Mouse (Mus musculus) erythroblast, embryonic 14.5 days (primary cell): ENCODE data around the gene Ccdc170.
"Not testable (repeated sequence)": the region's sequence is repeated elsewhere in the genome, so short reads cannot be mapped to it uniquely, and the experiment has no call there.

Experiments used
- GATA1 ChIP-seq: IDR thresholded peaks from 2 replicates; pipeline ENCODE4 v1.6.1; 2012; ENCODE audit warnings: low read length, inconsistent platforms, mixed read lengths
- TAL1 ChIP-seq: IDR thresholded peaks from 3 replicates; pipeline ENCODE4 v1.6.1; 2012; ENCODE audit warnings: low read length, inconsistent platforms, mixed read lengths

- TF ChIP-seq GATA1, TAL1: not testable (repeated sequence)
These were observed 48.4 kb upstream of the Ccdc170 start for GRCm38 (mm10) chr10:4433871-4434270.
